Mouse (Mus musculus) forebrain, embryonic 15.5 days (tissue): ENCODE measurements around the gene Rfc5. TPM values are rescaled to one million over a fixed set of nuclear protein-coding genes. Genes with fewer than 3 reads are reported as not detected.

ENCODE experiments used
- ATAC-seq: fragments of 200-750 bp; cut with Nextera tagmentation; replicated peaks from 2 replicates; pipeline ENCODE4 v1.8.0; 2017; ENCODE audit warnings: mild to moderate bottlenecking, moderate TSS enrichment, moderate library complexity
- H3K27ac ChIP-seq: fragments of 300-500 bp; sonication (generic); replicated peaks from 2 replicates; pipeline ENCODE4 v1.5.1; 2015; ENCODE audit warnings: mild to moderate bottlenecking, inconsistent platforms
- H3K27me3 ChIP-seq: fragments of 300-500 bp; sonication (generic); 2 replicates; pipeline ENCODE4 v1.6.1; 2015; ENCODE audit warnings: inconsistent platforms
- H3K36me3 ChIP-seq: fragments of 300-500 bp; sonication (generic); 2 replicates; pipeline ENCODE4 v1.6.1; 2015; ENCODE audit warnings: mild to moderate bottlenecking, inconsistent platforms
- H3K4me1 ChIP-seq: fragments of 300-500 bp; sonication (generic); 2 replicates; pipeline ENCODE4 v1.6.1; 2015; ENCODE audit warnings: inconsistent platforms
- H3K4me2 ChIP-seq: fragments of 300-500 bp; sonication (generic); replicated peaks from 2 replicates; pipeline ENCODE4 v1.6.1; 2015; ENCODE audit warnings: mild to moderate bottlenecking, inconsistent platforms
- H3K4me3 ChIP-seq: fragments of 300-500 bp; sonication (generic); 2 replicates; pipeline ENCODE4 v1.5.1; 2015; ENCODE audit warnings: mild to moderate bottlenecking, inconsistent platforms
- H3K9ac ChIP-seq: fragments of 300-500 bp; sonication (generic); replicated peaks from 2 replicates; pipeline ENCODE4 v1.6.1; 2015; ENCODE audit warnings: mild to moderate bottlenecking, inconsistent platforms
- H3K9me3 ChIP-seq: fragments of 300-500 bp; sonication (generic); 2 replicates; pipeline ENCODE4 v1.6.1; 2016; ENCODE audit warnings: inconsistent platforms
- WGBS: fragments of 180-500 bp; shearing (Covaris S2); methylation state at CpG from one replicate; pipeline ENCODE4 v1.1.7; 2015; ENCODE audit warnings: mixed read lengths; 5-methylcytosine and 5-hydroxymethylcytosine counted together
- polyA plus RNA-seq: library from polyadenylated mRNA; unstranded; fragments of >200 nt; fragmentation: Nextera tagmentation; extraction: Ambion mirVana; gene quantifications from 2 replicates; pipeline ENCODE4 v1.2.1, GENCODE M21; 2015

Rfc5 gene
- polyA plus RNA-seq, 1 experiment from 2014 or later, result 59.3 TPM

GRCm38 (mm10) chr5:117370592-117370991, 18.3 kb downstream of the Rfc5 start:
- H3K4me2 ChIP-seq, result no peak overlapping the region
- no peak for ATAC-seq
- no peak overlapping the region for H3K4me3 ChIP-seq
- H3K4me1 ChIP-seq, result no peaks in the 10 kb centered on the region
- no peak overlapping the region for H3K9ac ChIP-seq
- H3K9me3 ChIP-seq, result no peaks in the 10 kb centered on the region
- H3K36me3 ChIP-seq, result peaks cover 56% of the 10 kb centered on the region
- WGBS, result 82% methylated on average over 10 of the region's 10 CpGs
- H3K27me3 ChIP-seq, result no peaks in the 10 kb centered on the region
- H3K27ac ChIP-seq, result no peak overlapping the region

GRCm38 (mm10) chr5:117367206-117367605, 21.6 kb downstream of the Rfc5 start:
- Histone ChIP-seq H3K4me1 (no peaks in the 10 kb centered on the region), H3K27ac (no peak overlapping the region), H3K4me3 (no peak overlapping the region), H3K27me3 (no peaks in the 10 kb centered on the region), H3K4me2 (no peak overlapping the region), H3K9ac (no peak overlapping the region), H3K36me3 (peaks cover 47% of the 10 kb centered on the region), H3K9me3 (no peaks in the 10 kb centered on the region)
- no peak for ATAC-seq
- 71% methylated on average over 8 of the region's 8 CpGs for WGBS

GRCm38 (mm10) chr5:117365904-117366561, 22.8 kb downstream of the Rfc5 start:
- peaks cover 35% of the 10 kb centered on the region for H3K36me3 ChIP-seq

GRCm38 (mm10) chr5:117364821-117365220, 24.0 kb downstream of the Rfc5 start:
- WGBS, result 92% methylated on average over 3 of the region's 3 CpGs
- Histone ChIP-seq H3K4me3 (no peak overlapping the region), H3K27me3 (no peaks in the 10 kb centered on the region), H3K4me2 (no peak overlapping the region), H3K4me1 (peaks cover 14% of the 10 kb centered on the region), H3K9me3 (no peaks in the 10 kb centered on the region), H3K27ac (no peak overlapping the region), H3K36me3 (peaks cover 30% of the 10 kb centered on the region; the same call in 1 of the 2 replicates), H3K9ac (no peak overlapping the region)
- ATAC-seq, result no peak

More at GRCm38 (mm10) chr5:117365904-117366561, 22.8 kb downstream of the Rfc5 start:
- Histone ChIP-seq H3K4me1 (peaks cover 2% of the 10 kb centered on the region), H3K9ac (no peak overlapping the region), H3K9me3 (no peaks in the 10 kb centered on the region), H3K4me2 (no peak overlapping the region), H3K27me3 (no peaks in the 10 kb centered on the region), H3K27ac (no peak overlapping the region), H3K4me3 (no peak overlapping the region)
- ATAC-seq, result no peak
- WGBS, result 90% methylated on average over 13 of the region's 13 CpGs

DNA sequence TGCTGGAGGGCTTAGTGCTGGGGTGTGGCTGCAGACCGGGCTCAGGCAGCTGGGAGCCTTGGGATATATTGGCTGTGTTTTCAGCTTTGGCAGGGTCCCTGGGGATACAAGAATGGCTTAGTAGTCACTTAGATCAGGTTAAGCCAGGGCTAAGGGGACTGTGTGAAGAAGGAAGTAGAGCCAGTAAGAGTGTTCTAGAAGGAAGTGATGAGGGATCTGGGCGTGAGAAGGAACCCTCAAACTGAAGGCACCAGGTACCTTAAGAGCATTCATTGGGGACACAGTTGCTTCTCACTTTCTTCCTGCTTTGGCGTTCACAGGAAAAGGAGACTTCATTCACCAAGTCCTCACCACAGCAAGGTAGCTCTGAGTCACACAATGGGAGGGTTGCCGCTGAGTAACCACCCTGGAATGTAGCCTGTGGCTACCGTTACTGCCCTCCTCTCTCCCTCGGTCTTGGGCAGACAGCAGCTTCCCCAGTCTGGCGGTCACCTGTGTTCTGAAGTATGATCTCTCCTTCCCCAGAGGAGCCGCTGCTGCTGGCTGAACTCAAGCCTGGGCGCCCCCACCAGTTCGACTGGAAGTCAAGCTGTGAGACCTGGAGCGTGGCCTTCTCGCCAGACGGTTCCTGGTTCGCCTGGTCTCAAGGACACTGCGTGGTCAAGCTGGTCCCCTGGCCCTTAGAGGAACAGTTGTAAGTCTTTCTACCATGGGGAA, 25.6 kb downstream of the Rfc5 start:
- Histone ChIP-seq H3K9me3 (no peaks in the 10 kb centered on the region), H3K27ac (no peak overlapping the region), H3K27me3 (no peaks in the 10 kb centered on the region), H3K4me2 (no peak overlapping the region), H3K9ac (no peak overlapping the region), H3K36me3 (peaks cover 20% of the 10 kb centered on the region; the same call in 1 of the 2 replicates), H3K4me1 (peaks cover 30% of the 10 kb centered on the region), H3K4me3 (no peak overlapping the region)
- ATAC-seq, result no peak
- WGBS, result 55% methylated on average over 15 of the region's 15 CpGs

GRCm38 (mm10) chr5:117361590-117361989, 27.3 kb downstream of the Rfc5 start:
- 59% methylated on average over 4 of the region's 4 CpGs for WGBS

GRCm38 (mm10) chr5:117360631-117361541, 28.0 kb downstream of the Rfc5 start:
- H3K36me3 ChIP-seq, result peaks cover 15% of the 10 kb centered on the region; the same call in 1 of the 2 replicates
- H3K9ac ChIP-seq, result no peak overlapping the region
- no peaks in the 10 kb centered on the region for H3K9me3 ChIP-seq
- H3K27ac ChIP-seq, result no peak overlapping the region
- ATAC-seq, result no peak
- no peak overlapping the region for H3K4me2 ChIP-seq
- peaks cover 41% of the 10 kb centered on the region for H3K4me1 ChIP-seq
- H3K4me3 ChIP-seq, result no peak overlapping the region
- no peaks in the 10 kb centered on the region for H3K27me3 ChIP-seq
- WGBS, result 31% methylated on average over 13 of the region's 13 CpGs

More at GRCm38 (mm10) chr5:117361590-117361989, 27.3 kb downstream of the Rfc5 start:
- ATAC-seq, result no peak
- no peak overlapping the region for H3K4me3 ChIP-seq
- peaks cover 35% of the 10 kb centered on the region for H3K4me1 ChIP-seq
- no peaks in the 10 kb centered on the region for H3K9me3 ChIP-seq
- H3K27ac ChIP-seq, result no peak overlapping the region
- H3K36me3 ChIP-seq, result peaks cover 16% of the 10 kb centered on the region; the same call in 1 of the 2 replicates
- no peaks in the 10 kb centered on the region for H3K27me3 ChIP-seq
- H3K4me2 ChIP-seq, result no peak overlapping the region
- H3K9ac ChIP-seq, result no peak overlapping the region

GRCm38 (mm10) chr5:117360228-117360515, 28.7 kb downstream of the Rfc5 start:
- Histone ChIP-seq H3K4me2 (no peak overlapping the region; the same call in 1 of the 2 replicates), H3K9ac (no peak overlapping the region), H3K9me3 (no peaks in the 10 kb centered on the region), H3K27ac (no peak overlapping the region), H3K27me3 (no peaks in the 10 kb centered on the region), H3K36me3 (peaks cover 10% of the 10 kb centered on the region; the same call in 1 of the 2 replicates), H3K4me1 (peaks cover 44% of the 10 kb centered on the region), H3K4me3 (no peak overlapping the region)
- no peak for ATAC-seq
- 20% methylated on average over 13 of the region's 13 CpGs for WGBS

GRCm38 (mm10) chr5:117359497-117360227, 29.2 kb downstream of the Rfc5 start:
- Histone ChIP-seq H3K4me2 (no peak overlapping the region; the same call in 1 of the 2 replicates), H3K4me1 (peaks cover 44% of the 10 kb centered on the region), H3K9me3 (no peaks in the 10 kb centered on the region), H3K27me3 (no peaks in the 10 kb centered on the region), H3K9ac (peak overlapping the region; percentile 32; the same call in 1 of the 2 replicates), H3K36me3 (peaks cover 6% of the 10 kb centered on the region; the same call in 1 of the 2 replicates), H3K4me3 (no peak overlapping the region), H3K27ac (no peak overlapping the region)
- 34% methylated on average over 7 of the region's 7 CpGs for WGBS
- ATAC-seq, result no peak

DNA sequence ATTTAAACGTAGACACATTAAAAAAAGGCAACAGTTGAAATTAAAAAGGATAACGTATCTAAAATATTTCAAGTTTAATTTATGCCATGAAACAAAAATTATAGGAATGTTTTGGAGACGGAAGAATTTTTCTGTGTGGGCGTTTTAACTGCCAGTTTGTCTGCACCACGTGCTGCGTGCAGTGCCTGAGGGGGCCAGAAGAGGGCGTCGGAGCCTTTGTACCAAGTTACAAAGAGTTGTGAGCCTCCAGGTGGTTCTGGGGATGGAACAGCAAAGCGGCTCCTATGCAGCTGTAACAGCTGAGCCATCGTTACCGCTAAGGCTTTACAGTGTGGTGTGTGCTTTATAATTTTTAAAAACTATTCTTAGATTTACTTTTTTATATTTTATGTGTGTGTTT, 30.1 kb downstream of the Rfc5 start:
- ATAC-seq, result no peak
- Histone ChIP-seq H3K4me1 (peaks cover 44% of the 10 kb centered on the region), H3K27me3 (no peaks in the 10 kb centered on the region), H3K9ac (no peak overlapping the region), H3K4me3 (peak overlapping the region; percentile 79), H3K4me2 (peak overlapping the region; percentile 81), H3K27ac (no peak overlapping the region), H3K36me3 (peaks cover 2% of the 10 kb centered on the region; the same call in 1 of the 2 replicates), H3K9me3 (no peaks in the 10 kb centered on the region)
- WGBS, result 36% methylated on average over 11 of the region's 11 CpGs

GRCm38 (mm10) chr5:117358248-117358630, 30.6 kb downstream of the Rfc5 start:
- no peak for ATAC-seq
- H3K4me1 ChIP-seq, result peaks cover 44% of the 10 kb centered on the region
- peak overlapping the region; percentile 85 for H3K27ac ChIP-seq
- H3K9me3 ChIP-seq, result no peaks in the 10 kb centered on the region
- H3K4me2 ChIP-seq, result peak overlapping the region; percentile 81
- H3K4me3 ChIP-seq, result peak overlapping the region; percentile 79
- no peaks in the 10 kb centered on the region for H3K27me3 ChIP-seq
- 4% methylated on average over 6 of the region's 6 CpGs for WGBS
- peak overlapping the region; percentile 87 for H3K9ac ChIP-seq
- no peaks in the 10 kb centered on the region for H3K36me3 ChIP-seq
